Mouse (Mus musculus): Measurements from ENCODE around the gene Ctsf.

DNA sequence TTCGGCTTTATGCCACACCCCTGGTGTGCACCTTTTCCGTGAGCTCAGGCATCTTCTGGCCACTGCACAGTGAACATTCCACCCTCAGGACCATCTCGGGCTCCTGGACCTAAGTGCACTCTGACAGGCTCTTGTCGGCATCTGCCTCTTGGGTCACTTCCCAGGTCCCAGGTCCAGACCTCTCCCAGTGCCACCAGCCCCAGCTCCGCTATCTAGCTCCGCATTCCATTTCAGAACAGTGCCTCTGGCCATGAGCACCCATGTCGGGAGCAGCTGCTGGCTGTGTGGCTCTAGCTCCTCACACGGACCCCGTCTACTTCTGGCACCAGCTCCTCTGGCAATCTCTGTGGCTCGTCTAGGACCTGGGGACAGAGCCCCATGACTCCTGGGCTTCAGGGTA lies 34.9 kb downstream of the Ctsf start:
- TF ChIP-seq CTCF (conservative IDR thresholded peaks at IDR 0.05 in 1 of 2, IDR thresholded peaks at IDR 0.05 in 1 of 2; ENCODE audit: low read depth in 2 of 2, low read length in 2 of 2) (no peak), MAX (IDR thresholded peaks at IDR 0.05; ENCODE audit: low read length) (no peak), POLR2A (IDR thresholded peaks at IDR 0.05; ENCODE audit: low read depth, low read length) (no peak), ZKSCAN1 (IDR thresholded peaks at IDR 0.05; ENCODE audit: borderline replicate concordance, low read depth, low read length) (no peak), SIN3A (IDR thresholded peaks at IDR 0.05; ENCODE audit: low read length) (no peak), EP300 (IDR thresholded peaks at IDR 0.05; ENCODE audit: low read length) (no peak), NELFE (IDR thresholded peaks at IDR 0.05; ENCODE audit: low read depth, low read length) (no peak), NRF1 (IDR thresholded peaks at IDR 0.05; ENCODE audit: low read depth, low read length) (no peak), PAX5 (IDR thresholded peaks at IDR 0.05; ENCODE audit: low read length) (no peak), USF1 (IDR thresholded peaks at IDR 0.05; ENCODE audit: low read depth, low read length) (no peak), RAD21 (IDR thresholded peaks at IDR 0.05; ENCODE audit: low read depth, low read length) (no peak), ETS1 (conservative IDR thresholded peaks at IDR 0.05; ENCODE audit: low read depth, low read length) (no peak), CHD1 (IDR thresholded peaks at IDR 0.05; ENCODE audit: low read depth, low read length) (no peak), MAZ (IDR thresholded peaks at IDR 0.05; ENCODE audit: low read depth, low read length) (no peak)

All from CH12.LX (cell line).